In the genomic region with DNA sequence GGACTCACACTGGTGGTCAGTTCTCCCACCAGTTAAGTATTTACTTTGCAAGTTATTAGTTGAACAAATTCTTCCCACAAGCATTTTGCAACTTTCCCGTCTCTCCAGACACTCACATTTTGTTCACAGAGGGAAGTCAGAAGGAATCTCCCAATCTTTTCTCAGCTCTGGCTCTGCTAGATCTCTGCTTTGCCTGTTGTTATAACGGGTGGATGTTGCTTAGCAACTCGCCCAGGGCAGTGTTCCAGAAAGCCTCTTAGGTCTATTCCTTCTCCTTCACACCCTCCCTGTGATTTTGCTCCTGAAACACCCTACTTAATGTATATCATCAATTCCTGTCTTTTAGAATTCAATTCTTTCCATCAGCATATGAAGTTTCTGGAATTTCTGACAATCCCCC, we compare ENCODE assay signal across 13 mouse cellular contexts. TPM values are rescaled to one million over a fixed set of nuclear protein-coding genes. Genes with fewer than 3 reads are reported as not detected.
DNase-seq lines count a peak whose midpoint lies in the region; TF ChIP-seq lines count a peak whose summit lies in the region.
"Had no signal": no experiment of that assay in that cellular context is flagged by ENCODE, and none has a peak within 500 bp of the region (broad histone marks: within the 10 kb centered on the region; RNA-seq: fewer than 3 reads in every experiment).

No protein-coding gene starts in this region.

- peaks cover 5% of the 10 kb centered on the region; the same call in 1 of the 2 replicates for H3K4me1 ChIP-seq in heart, embryonic 10.5 days
- H3K4me1 ChIP-seq: embryonic facial prominence, embryonic 15.5 days; heart, embryonic 15.5 days; neural tube, embryonic 15.5 days had no signal

- no peak for TF ChIP-seq CTCF in layer of hippocampus, adult 2 months (conservative IDR thresholded peaks at IDR 0.05)

- no peaks in the 10 kb centered on the region for H3K27me3 ChIP-seq in heart, embryonic 10.5 days (ENCODE audit: insufficient read depth, poor library complexity, severe bottlenecking)
- H3K27me3 ChIP-seq: embryonic facial prominence, embryonic 15.5 days; heart, embryonic 15.5 days; neural tube, embryonic 15.5 days had no signal

- 36% methylated on average over 3 of the region's 3 CpGs for WGBS in heart, embryonic 10.5 days

- H3K4me3 ChIP-seq in heart, embryonic 10.5 days = no peak overlapping the region
- H3K4me3 ChIP-seq in layer of hippocampus, adult 2 months = no peak overlapping the region
- H3K4me3 ChIP-seq: embryonic facial prominence, embryonic 15.5 days; heart, embryonic 15.5 days; neural tube, embryonic 15.5 days had no signal

- no peaks in the 10 kb centered on the region for H3K36me3 ChIP-seq in heart, embryonic 10.5 days
- H3K36me3 ChIP-seq: embryonic facial prominence, embryonic 15.5 days; heart, embryonic 15.5 days; neural tube, embryonic 15.5 days had no signal

- intact Hi-C loops in heart, postnatal 10 days (cut with DNase I) = no loop called here

- no peak overlapping the region for H3K27ac ChIP-seq in heart, embryonic 10.5 days
- no peak overlapping the region for H3K27ac ChIP-seq in layer of hippocampus, adult 2 months
- H3K27ac ChIP-seq: embryonic facial prominence, embryonic 15.5 days; heart, embryonic 15.5 days; macrophage; neural tube, embryonic 15.5 days had no signal

- peak; percentile 20 to 30 for DNase-seq in heart, postnatal 10 days
- no peak for DNase-seq in heart, embryonic 10.5 days (ENCODE audit: low spot score)
- DNase-seq in brain, adult 2 months (ENCODE audit: low read depth, low spot score) = peak; percentile 92
- peak; percentile 52 to 82 for DNase-seq in layer of hippocampus, adult 2 months (ENCODE audit: low spot score in 2 of 2)
- peak; percentile 7 for DNase-seq in lung, postnatal 14 days
- DNase-seq in adrenal gland, adult (ENCODE audit: inconsistent age in 2 of 2, low spot score in 1 of 2) = no peak
- no peak for DNase-seq in cerebellum, adult 8-10 months
- DNase-seq in thymus, postnatal 14 days = no peak
- DNase-seq: kidney, postnatal 25 days had no signal

- H3K9me3 ChIP-seq in heart, embryonic 10.5 days = no peaks in the 10 kb centered on the region
- H3K9me3 ChIP-seq: embryonic facial prominence, embryonic 15.5 days; heart, embryonic 15.5 days; neural tube, embryonic 15.5 days had no signal

RNA-seq across cellular contexts. Expression of gene Cfap44, which starts 28.9 kb away (rescaled TPM):
- total RNA-seq in heart, postnatal 10 days (2021) = not detected
- polyA plus RNA-seq in heart, embryonic 10.5 days (2016; fragmentation: Nextera tagmentation; extraction: Ambion mirVana) = 0.21 and 0.26 TPM in 2 replicates
- 10 to 100 TPM; 12.8 to 14.8 TPM for total RNA-seq in layer of hippocampus, adult 2 months (2021)
- polyA plus RNA-seq: macrophage had no signal

Comparison
In these comparisons a context has a peak if more than half of its experiments do, and no peak if none do; other contexts are left out.
1. DNase-seq: peak in heart, postnatal 10 days (2 of 2), brain, adult 2 months (single experiment), layer of hippocampus, adult 2 months (2 of 2) and lung, postnatal 14 days (single experiment); none in heart, embryonic 10.5 days (single experiment), adrenal gland, adult (0 of 2), cerebellum, adult 8-10 months (single experiment) and thymus, postnatal 14 days (single experiment).
2. RNA of gene Cfap44, which starts 28.9 kb away (total RNA-seq): 12.8 to 14.8 TPM in layer of hippocampus, adult 2 months; not detected in heart, postnatal 10 days; every median in the first group is over 10 times any median in the second.